Mouse (Mus musculus) ovary, postnatal 14 days (tissue): ENCODE results near the gene C030005K15Rik.
"Not testable (repeated sequence)": the region's sequence is repeated elsewhere in the genome, so short reads cannot be mapped to it uniquely, and the experiment has no call there.

Experiments used
- DNase-seq: peaks from one replicate; pipeline ENCODE4 v3.0.0; 2022; ENCODE audit warnings: low spot score

Gene C030005K15Rik

GRCm38 (mm10) chr10:97726655-97727054, at the start of gene C030005K15Rik:
C030005K15Rik (minus strand) TSS chr10:97726755.
- not testable (repeated sequence) for DNase-seq

DNA sequence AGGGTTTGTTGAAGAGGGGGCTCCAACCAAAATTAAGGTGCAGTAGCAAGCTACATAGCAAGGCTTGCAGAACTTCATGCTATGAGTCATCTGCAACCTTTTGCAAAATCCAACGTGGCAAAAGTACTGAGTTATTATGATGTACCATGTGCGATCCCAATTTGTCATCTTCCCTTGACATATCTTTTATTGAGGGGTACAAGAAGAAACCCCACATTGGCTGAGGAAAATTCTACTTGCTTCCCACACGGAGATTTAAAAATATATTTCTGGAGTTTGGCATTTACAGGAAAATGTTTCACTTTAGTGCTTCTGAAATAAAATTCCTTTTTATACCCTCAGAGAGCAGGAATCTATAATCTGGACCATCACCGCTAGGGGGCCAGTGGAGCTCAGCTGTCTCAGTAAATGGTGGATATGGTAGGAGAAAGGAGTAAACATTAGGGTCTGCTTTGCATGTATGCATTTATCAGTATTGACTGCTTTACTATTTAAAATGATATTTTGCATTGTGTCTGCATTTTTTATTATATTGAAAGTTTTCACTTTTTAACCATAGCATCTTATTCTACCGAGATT, 41.7 kb upstream of the C030005K15Rik start:
- no peak for DNase-seq

DNA sequence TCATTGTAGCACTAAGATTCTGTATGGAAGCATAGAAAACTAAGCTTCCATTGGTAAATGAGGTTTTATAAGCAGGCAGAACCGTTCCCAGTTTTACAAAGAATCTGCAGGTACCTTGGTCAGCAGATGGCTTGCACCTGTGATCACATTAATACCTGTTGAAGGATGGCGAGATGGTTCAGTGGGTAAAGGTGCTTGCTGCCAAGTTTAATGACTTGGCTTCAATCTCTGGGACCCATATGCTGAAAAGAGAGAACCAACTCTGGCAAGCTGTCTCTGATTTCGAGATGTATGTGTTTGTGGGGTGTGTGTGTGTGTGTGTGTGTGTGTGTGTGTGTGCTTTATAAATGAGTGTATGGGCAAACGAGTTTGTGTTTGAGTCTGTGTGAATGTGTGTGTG, 27.3 kb upstream of the C030005K15Rik start:
- no peak for DNase-seq

GRCm38 (mm10) chr10:97747231-97747630, 20.7 kb upstream of the C030005K15Rik start:
- DNase-seq: no peak

GRCm38 (mm10) chr10:97725929-97726328, 626 bp downstream of the C030005K15Rik start:
- no peak for DNase-seq

- no peak for DNase-seq
Measured at GRCm38 (mm10) chr10:97722709-97723108, 3.8 kb downstream of the C030005K15Rik start.

DNA sequence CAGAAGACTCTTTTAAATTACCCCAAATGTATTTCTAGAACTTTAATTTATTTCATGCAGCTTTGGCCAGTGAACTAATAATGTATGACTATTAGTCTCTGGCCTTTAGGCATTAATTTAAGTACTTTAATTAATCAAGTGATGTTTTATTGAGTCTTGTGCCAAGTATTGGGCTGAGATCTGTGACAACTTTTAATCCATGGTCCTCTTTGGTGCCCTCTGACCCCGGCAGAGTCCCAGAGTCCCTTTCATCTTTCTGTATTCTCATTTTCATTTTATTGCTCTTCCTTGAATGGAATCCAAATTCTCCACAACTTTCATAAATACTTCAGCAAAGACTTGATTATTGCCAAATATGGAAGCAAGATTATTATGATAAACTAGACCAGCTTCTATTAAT, 5.9 kb downstream of the C030005K15Rik start:
- no peak for DNase-seq

- no peak for DNase-seq
Measured at GRCm38 (mm10) chr10:97718021-97718420, 8.5 kb downstream of the C030005K15Rik start.

DNA sequence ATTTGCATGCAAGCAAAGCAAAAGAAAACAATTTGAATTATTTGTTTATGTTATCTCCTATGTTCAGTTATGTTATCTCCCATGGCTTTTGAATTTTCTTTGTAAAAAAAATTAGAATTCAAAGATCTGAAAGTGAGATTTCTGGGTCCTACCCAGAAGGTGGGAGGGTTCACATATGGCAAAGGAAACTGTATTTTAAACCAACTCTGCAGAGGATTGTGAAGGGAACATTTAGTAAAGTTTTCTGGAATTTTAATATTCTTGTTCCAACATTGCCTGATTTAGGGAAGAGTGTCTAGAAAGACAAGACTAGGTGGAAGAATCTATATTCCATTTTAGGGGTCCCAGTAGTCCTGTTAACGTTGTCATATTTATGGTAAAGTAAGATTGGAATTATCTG, 9.3 kb downstream of the C030005K15Rik start:
- no peak for DNase-seq

DNA sequence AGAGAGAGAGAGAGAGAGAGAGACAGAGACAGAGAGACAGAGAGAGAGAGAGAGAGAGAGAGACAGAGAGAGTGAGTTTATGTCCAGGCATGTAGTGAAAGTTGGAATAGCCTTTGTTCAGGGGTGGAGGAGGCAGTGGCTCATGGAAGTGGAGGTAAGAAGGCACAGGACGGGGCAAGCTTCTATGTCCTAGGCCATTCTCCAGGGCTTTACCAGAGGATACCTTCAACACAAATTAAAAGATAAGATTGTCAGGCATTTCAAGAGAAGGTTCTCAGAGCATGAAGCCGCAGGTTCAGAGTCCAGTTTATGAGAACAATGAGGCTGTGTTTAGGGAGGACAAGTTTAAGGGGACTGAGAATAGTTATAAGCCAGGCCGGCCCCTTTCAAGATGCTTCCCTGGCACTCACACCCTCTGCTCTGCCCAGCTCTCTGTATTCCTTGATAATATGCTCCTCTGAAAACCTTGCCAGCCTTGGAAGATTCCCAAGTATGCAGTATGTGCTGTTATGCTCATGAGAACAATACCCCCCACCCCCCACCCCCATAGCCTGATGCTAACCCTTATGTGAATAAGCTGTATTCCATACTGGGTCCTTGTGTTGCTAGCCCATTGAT, 11.2 kb downstream of the C030005K15Rik start:
- no peak for DNase-seq

GRCm38 (mm10) chr10:97714584-97714983, 12.0 kb downstream of the C030005K15Rik start:
- no peak for DNase-seq

DNA sequence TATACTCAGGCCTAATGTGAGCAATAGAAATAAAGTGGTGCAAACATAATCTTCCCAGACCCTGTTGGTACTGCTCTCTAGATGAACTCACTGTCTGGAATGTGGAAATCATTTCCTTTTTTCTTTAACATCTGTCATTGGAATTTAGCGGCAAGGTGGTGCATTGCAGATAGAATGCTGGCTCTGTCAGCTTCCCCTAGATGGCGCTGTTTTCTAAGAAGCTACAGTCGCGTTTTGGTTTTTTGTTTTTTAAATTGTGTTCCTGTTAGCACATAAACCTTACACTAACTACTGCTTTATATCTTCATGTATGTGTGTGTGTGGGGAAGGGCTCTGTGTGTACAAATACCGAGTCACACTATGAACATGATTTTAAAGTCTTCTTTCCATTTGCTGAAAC, 13.9 kb downstream of the C030005K15Rik start:
- peak; percentile 27 for DNase-seq

GRCm38 (mm10) chr10:97704562-97704961, 22.0 kb downstream of the C030005K15Rik start:
- peak; percentile 15 for DNase-seq

GRCm38 (mm10) chr10:97702321-97702720, 24.2 kb downstream of the C030005K15Rik start:
- DNase-seq: no peak

DNA sequence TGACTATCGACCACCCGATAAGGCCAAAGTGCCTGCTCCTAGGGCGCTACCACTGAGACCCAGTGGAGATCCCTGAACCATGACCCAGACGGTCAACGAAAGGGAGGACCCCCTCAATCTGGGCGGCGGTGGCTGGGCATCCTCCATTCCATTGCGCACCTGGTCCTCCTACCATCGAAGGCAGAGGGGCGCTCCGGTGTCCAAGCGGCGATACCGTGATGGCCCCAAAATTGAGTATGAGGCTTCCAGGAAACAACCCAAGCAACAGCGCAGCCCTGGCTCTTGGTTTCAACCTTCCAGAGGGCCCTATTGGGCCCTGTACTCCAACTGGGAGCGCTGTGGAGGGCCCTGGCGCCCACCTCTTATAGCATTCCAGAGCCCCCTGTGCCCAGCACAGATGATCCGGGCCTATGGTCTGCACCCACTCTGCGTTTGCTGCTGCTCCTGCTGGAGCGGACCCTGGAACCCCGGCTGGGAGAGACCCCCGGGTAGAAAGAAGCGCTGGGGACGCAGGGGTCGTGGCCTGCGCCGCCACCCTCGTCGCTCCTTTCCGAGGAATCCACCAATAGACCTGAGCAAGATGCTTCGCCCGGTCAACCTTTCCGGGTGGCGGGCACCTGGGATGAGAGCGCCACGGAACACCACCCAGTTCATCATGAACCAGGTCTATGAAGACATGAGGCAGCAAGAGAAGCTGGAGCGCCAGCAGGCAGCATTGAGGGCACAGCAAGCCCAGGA, 33.0 kb downstream of the C030005K15Rik start:
- no peak for DNase-seq

DNA sequence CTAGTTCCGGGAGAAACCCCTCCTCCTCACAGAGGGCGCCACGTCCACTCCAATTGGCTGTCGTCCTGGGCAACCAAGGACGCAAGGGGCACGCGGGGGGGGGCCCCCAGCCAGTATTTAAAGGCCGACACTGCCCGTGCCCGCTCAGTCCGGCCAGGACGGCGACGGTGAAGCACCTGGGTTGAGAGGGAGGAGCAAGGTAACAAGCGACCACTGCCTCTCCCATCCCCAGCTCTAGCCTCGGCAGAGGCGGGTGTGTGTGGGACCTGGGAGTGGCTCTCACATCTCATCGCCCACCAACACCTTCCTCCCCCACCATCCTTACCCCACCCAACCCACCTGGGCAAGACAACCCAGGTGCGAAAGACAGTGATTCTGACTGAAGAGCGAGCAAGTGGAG, 33.6 kb downstream of the C030005K15Rik start, which contains the start of gene Ccer1:
Ccer1 (plus strand) TSS at position 147 of the 400 bp plus-strand sequence.
- no peak for DNase-seq

DNA sequence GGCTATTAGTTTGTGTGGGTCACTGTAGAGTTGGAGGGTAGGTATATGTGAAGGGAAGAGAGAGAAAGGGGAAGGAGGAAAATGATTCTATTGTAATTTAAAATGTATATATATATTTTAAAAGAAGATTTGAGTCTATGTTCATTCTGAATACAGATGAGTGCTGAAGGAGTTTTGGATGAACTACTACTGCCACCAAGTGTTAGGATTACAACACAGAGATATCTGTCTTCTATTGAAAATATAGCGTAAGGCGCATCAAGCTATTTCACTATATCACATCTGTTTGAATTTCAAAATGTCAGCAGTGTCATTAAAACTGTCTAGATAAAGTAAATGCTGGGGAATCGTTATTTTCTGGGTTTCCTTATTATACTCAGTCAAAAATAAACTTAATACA, 37.1 kb downstream of the C030005K15Rik start:
- DNase-seq: no peak

DNA sequence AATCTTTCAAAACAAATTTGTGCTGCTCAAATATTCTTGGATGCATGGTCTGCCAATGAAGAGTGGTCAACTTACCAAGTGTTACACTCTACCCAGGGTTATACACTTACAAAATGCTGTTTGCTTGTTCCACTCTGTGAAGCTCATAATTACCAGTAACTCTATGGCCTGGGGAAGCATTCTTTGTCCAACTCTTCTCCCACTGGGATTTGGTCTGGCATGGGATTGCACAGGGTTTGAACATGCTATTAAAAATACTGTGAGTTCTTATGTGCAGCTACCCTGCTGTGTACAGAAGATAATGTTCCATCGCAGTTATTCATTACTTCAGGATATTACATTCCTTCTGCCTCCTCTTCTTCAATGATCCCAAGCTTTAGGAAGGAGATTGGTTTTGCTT, 39.4 kb downstream of the C030005K15Rik start:
- DNase-seq: no peak

DNA sequence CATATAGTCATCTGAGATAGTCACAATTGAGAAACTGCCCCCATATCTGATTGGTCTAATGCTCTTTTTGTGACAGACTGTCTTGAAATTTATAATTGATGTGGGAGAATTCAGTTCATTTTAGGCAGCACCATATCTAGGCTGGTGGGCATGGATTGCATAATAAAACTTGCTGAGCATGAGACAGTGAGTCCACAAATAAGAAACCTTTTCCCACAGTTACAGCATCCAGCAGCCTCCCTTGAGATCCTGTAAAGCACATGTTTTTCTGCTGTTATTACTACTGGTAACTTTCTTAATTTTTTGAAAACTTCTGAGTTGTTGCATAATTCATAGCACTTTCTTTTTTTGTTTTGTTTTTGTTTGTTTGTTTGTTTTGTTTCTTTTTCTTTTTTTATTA, 43.6 kb downstream of the C030005K15Rik start:
- DNase-seq: no peak
